ENCODE assay signal across 26 mouse cellular contexts in genomic region chr14:58657263-58657662, GRCm38 (mm10).
DNase-seq lines count a peak whose midpoint lies in the region; ATAC-seq and TF ChIP-seq lines count a peak whose summit lies in the region.
"Had no signal": no experiment of that assay in that cellular context is flagged by ENCODE, and none has a peak within 500 bp of the region (broad histone marks: within the 10 kb centered on the region; RNA-seq: fewer than 3 reads in every experiment).

No protein-coding gene starts in this region.

- H3K9ac ChIP-seq in hindbrain, embryonic 11.5 days (ENCODE audit: low read depth, low read length), result no peak overlapping the region
- H3K9ac ChIP-seq: heart, embryonic 13.5 days; liver, embryonic 12.5 days; liver, postnatal 0 days; midbrain, embryonic 13.5 days had no signal

- no peak for DNase-seq in hindbrain, embryonic 10.5 days (ENCODE audit: low spot score)
- no peak for DNase-seq in hindbrain, embryonic 11.5 days (ENCODE audit: low spot score)
- DNase-seq in embryonic facial prominence, embryonic 10.5 days (ENCODE audit: low spot score), result no peak
- no peak for DNase-seq in limb, embryonic 10.5 days (ENCODE audit: low spot score)
- no peak for DNase-seq in thymus, postnatal 0 days (ENCODE audit: low spot score)
- DNase-seq in lung, postnatal 10 days, result no peak
- DNase-seq: adrenal gland, adult 2 months; cerebellum, adult 2 months; cerebellum, postnatal 14 days; gastrocnemius, adult 2 months; gastrocnemius, postnatal 36 days; heart, adult 18-20 months; heart, postnatal 10 days; kidney, adult 2 months; layer of hippocampus, adult 9-11 months; liver, postnatal 0 days; lung, postnatal 4 days had no signal

- 56% methylated on average over 2 of the region's 2 CpGs for WGBS in hindbrain, embryonic 10.5 days
- WGBS in hindbrain, embryonic 11.5 days, result 62% methylated on average over 2 of the region's 2 CpGs
- WGBS in embryonic facial prominence, embryonic 10.5 days, result 61% methylated on average over 2 of the region's 2 CpGs
- WGBS in limb, embryonic 10.5 days, result 57% methylated on average over 2 of the region's 2 CpGs

- peaks cover 14% of the 10 kb centered on the region for H3K4me1 ChIP-seq in hindbrain, embryonic 10.5 days (replicated peaks)
- H3K4me1 ChIP-seq in hindbrain, embryonic 11.5 days (replicated peaks; ENCODE audit: control insufficient read depth, insufficient read depth, low read length), result no peaks in the 10 kb centered on the region
- peaks cover 41% of the 10 kb centered on the region for H3K4me1 ChIP-seq in E14TG2a.4 (replicated peaks; ENCODE audit: low read depth, low read length)
- peaks cover 31% of the 10 kb centered on the region for H3K4me1 ChIP-seq in embryonic facial prominence, embryonic 10.5 days
- peaks cover 48% of the 10 kb centered on the region for H3K4me1 ChIP-seq in limb, embryonic 10.5 days
- H3K4me1 ChIP-seq: liver, embryonic 12.5 days; midbrain, embryonic 13.5 days had no signal

- H3K36me3 ChIP-seq in hindbrain, embryonic 10.5 days, result no peaks in the 10 kb centered on the region
- no peaks in the 10 kb centered on the region for H3K36me3 ChIP-seq in hindbrain, embryonic 11.5 days (ENCODE audit: control insufficient read depth, insufficient read depth, low read length)
- H3K36me3 ChIP-seq in E14TG2a.4 (ENCODE audit: insufficient read depth, low read length), result no peaks in the 10 kb centered on the region
- no peaks in the 10 kb centered on the region for H3K36me3 ChIP-seq in embryonic facial prominence, embryonic 10.5 days (replicated peaks)
- H3K36me3 ChIP-seq in limb, embryonic 10.5 days, result no peaks in the 10 kb centered on the region
- H3K36me3 ChIP-seq: heart, embryonic 13.5 days; liver, embryonic 12.5 days; midbrain, embryonic 13.5 days had no signal

- no peaks in the 10 kb centered on the region for H3K27me3 ChIP-seq in hindbrain, embryonic 10.5 days (ENCODE audit: insufficient read depth, poor library complexity, severe bottlenecking)
- H3K27me3 ChIP-seq in hindbrain, embryonic 11.5 days (ENCODE audit: control insufficient read depth, insufficient read depth, low read length), result no peaks in the 10 kb centered on the region
- H3K27me3 ChIP-seq in E14TG2a.4 (ENCODE audit: insufficient read depth, low read length), result no peaks in the 10 kb centered on the region
- 0 out of 2 replicates have a peak, but pooled peaks cover 4% of the 10 kb centered on the region for H3K27me3 ChIP-seq in embryonic facial prominence, embryonic 10.5 days (replicated peaks; ENCODE audit: low read depth, poor library complexity, severe bottlenecking)
- no peaks in the 10 kb centered on the region for H3K27me3 ChIP-seq in limb, embryonic 10.5 days (ENCODE audit: low read depth, poor library complexity, severe bottlenecking)
- H3K27me3 ChIP-seq: heart, embryonic 13.5 days; liver, embryonic 12.5 days; midbrain, embryonic 13.5 days had no signal

- ATAC-seq in hindbrain, embryonic 11.5 days (ENCODE audit: low FRiP score), result no peak
- no peak for ATAC-seq in megakaryocyte progenitor cell, adult 5-6 weeks (replicated peaks; ENCODE audit: poor library complexity)
- ATAC-seq: activated CD4-positive, CD25-positive, alpha-beta regulatory T cell, adult 4 months; forebrain, embryonic 14.5 days; hindbrain, embryonic 16.5 days; liver, embryonic 12.5 days; liver, postnatal 0 days; midbrain, embryonic 13.5 days had no signal

- no peak overlapping the region for H3K4me2 ChIP-seq in hindbrain, embryonic 11.5 days (replicated peaks; ENCODE audit: low read depth, low read length)
- H3K4me2 ChIP-seq: heart, embryonic 13.5 days; liver, embryonic 12.5 days; midbrain, embryonic 13.5 days had no signal

- no peaks in the 10 kb centered on the region for H3K9me3 ChIP-seq in hindbrain, embryonic 10.5 days
- H3K9me3 ChIP-seq in hindbrain, embryonic 11.5 days (ENCODE audit: control insufficient read depth, low read length), result no peaks in the 10 kb centered on the region
- H3K9me3 ChIP-seq in E14TG2a.4 (ENCODE audit: low read length), result no peaks in the 10 kb centered on the region
- no peaks in the 10 kb centered on the region for H3K9me3 ChIP-seq in embryonic facial prominence, embryonic 10.5 days
- no peaks in the 10 kb centered on the region for H3K9me3 ChIP-seq in limb, embryonic 10.5 days (replicated peaks)
- H3K9me3 ChIP-seq: heart, embryonic 13.5 days; liver, embryonic 12.5 days; midbrain, embryonic 13.5 days had no signal

- H3K4me3 ChIP-seq in hindbrain, embryonic 10.5 days, result no peak overlapping the region
- H3K4me3 ChIP-seq in hindbrain, embryonic 11.5 days (ENCODE audit: low read depth, low read length), result no peak overlapping the region
- H3K4me3 ChIP-seq in E14TG2a.4 (replicated peaks; ENCODE audit: low read length), result 0 out of 2 replicates have a peak overlapping the region, but pooled peaks have one; percentile 13
- H3K4me3 ChIP-seq in embryonic facial prominence, embryonic 10.5 days, result no peak overlapping the region
- H3K4me3 ChIP-seq in limb, embryonic 10.5 days, result no peak overlapping the region
- H3K4me3 ChIP-seq: erythroblast, embryonic 14.5 days; gastrocnemius, adult 2 months; heart, embryonic 13.5 days; liver, embryonic 12.5 days; midbrain, embryonic 13.5 days had no signal

- no peak for TF ChIP-seq CTCF in E14TG2a.4 (conservative IDR thresholded peaks at IDR 0.05; ENCODE audit: low read length)

- H3K27ac ChIP-seq in hindbrain, embryonic 10.5 days, result peak overlapping the region; percentile 67; the same call in 1 of the 2 replicates
- no peak overlapping the region for H3K27ac ChIP-seq in hindbrain, embryonic 11.5 days (ENCODE audit: low read depth, low read length)
- peak overlapping the region; percentile 78 for H3K27ac ChIP-seq in embryonic facial prominence, embryonic 10.5 days (replicated peaks)
- peak overlapping the region; percentile 89 for H3K27ac ChIP-seq in limb, embryonic 10.5 days
- H3K27ac ChIP-seq: gastrocnemius, adult 2 months; heart, embryonic 13.5 days; liver, embryonic 12.5 days; midbrain, embryonic 13.5 days had no signal
